Mouse (Mus musculus): Measurements from ENCODE around the gene Rnf4. TPM values are rescaled to one million over a fixed set of nuclear protein-coding genes. Genes with fewer than 3 reads are reported as not detected.

Rnf4 gene
- total and polyA plus RNA-seq, 3 experiments: 150 to 184 TPM; not detected in 1

GRCm38 (mm10) chr5:34370022-34370823 lies 34.1 kb downstream of the Rnf4 start (continued):
- no peak for TF ChIP-seq MAFK (IDR thresholded peaks at IDR 0.05; ENCODE audit: borderline replicate concordance, low read depth, low read length)

GRCm38 (mm10) chr5:34370840-34371239 lies 34.8 kb downstream of the Rnf4 start:
- H3K36me3 ChIP-seq (ENCODE audit: control insufficient read depth in 1 of 2, insufficient read depth in 2 of 2, low read length in 2 of 2): peaks cover 3 to 28% of the 10 kb centered on the region in 2 experiments; a peak in 3 of 4 replicates
- DNase-seq (ENCODE audit: low read depth, low spot score): no peak
- peak overlapping the region; percentile 87 for H3K9ac ChIP-seq (ENCODE audit: control insufficient read depth, low read depth, low read length, poor library complexity, severe bottlenecking)
- H3K4me1 ChIP-seq (ENCODE audit: control insufficient read depth in 1 of 2, insufficient read depth in 2 of 2, low read length in 2 of 2): peaks cover 11 to 17% of the 10 kb centered on the region in 2 experiments
- no peak for TF ChIP-seq RAD21 (IDR thresholded peaks at IDR 0.05; ENCODE audit: low read depth, low read length)
- TF ChIP-seq HCFC1 (IDR thresholded peaks at IDR 0.05; ENCODE audit: low read depth, low read length): 0 out of 2 replicates have a peak, but pooled peaks have one; percentile 11
- no peak for TF ChIP-seq MEF2A (IDR thresholded peaks at IDR 0.05; ENCODE audit: extremely low read depth, insufficient replicate concordance, low read depth, low read length, poor library complexity, severe bottlenecking)
- no peak for TF ChIP-seq USF2 (IDR thresholded peaks at IDR 0.05; ENCODE audit: borderline replicate concordance in 1 of 2, insufficient read depth in 1 of 2, low read depth in 1 of 2, low read length in 2 of 2)
- TF ChIP-seq GABPA (IDR thresholded peaks at IDR 0.05; ENCODE audit: low read depth, low read length): no peak
- TF ChIP-seq MXI1 (IDR thresholded peaks at IDR 0.05; ENCODE audit: low read depth, low read length): 0 out of 2 replicates have a peak, but pooled peaks have one; percentile 3
- TF ChIP-seq SIN3A (IDR thresholded peaks at IDR 0.05; ENCODE audit: low read length): no peak
- TF ChIP-seq MYB (IDR thresholded peaks at IDR 0.05; ENCODE audit: low read depth, low read length): no peak
- TF ChIP-seq CHD1 (IDR thresholded peaks at IDR 0.05; ENCODE audit: low read depth, low read length): no peak
- no peak for TF ChIP-seq POLR2AphosphoS5 (IDR thresholded peaks at IDR 0.05; ENCODE audit: borderline replicate concordance, low read depth, low read length)
- TF ChIP-seq CTCF (IDR thresholded peaks at IDR 0.05 in 2 of 3, conservative IDR thresholded peaks at IDR 0.05 in 1 of 3; ENCODE audit: control insufficient read depth in 1 of 3, insufficient read depth in 1 of 3, low read depth in 2 of 3, low read length in 3 of 3, poor library complexity in 1 of 3, severe bottlenecking in 1 of 3): no peak
- TF ChIP-seq ZKSCAN1 (IDR thresholded peaks at IDR 0.05; ENCODE audit: low read depth, low read length): no peak
- peak; percentile 63 for TF ChIP-seq ZNF384 (IDR thresholded peaks at IDR 0.05; ENCODE audit: low read depth, low read length)
- 0 out of 2 replicates have a peak, but pooled peaks have one; percentile 19 for TF ChIP-seq TBP (IDR thresholded peaks at IDR 0.05; ENCODE audit: low read depth, low read length)
- no peak for TF ChIP-seq MAFK (IDR thresholded peaks at IDR 0.05; ENCODE audit: borderline replicate concordance, low read depth, low read length)
- no peak for TF ChIP-seq E2F4 (IDR thresholded peaks at IDR 0.05; ENCODE audit: borderline replicate concordance, low read depth, low read length)
- no peak for TF ChIP-seq POLR2A (IDR thresholded peaks at IDR 0.05; ENCODE audit: control insufficient read depth in 1 of 2, insufficient read depth in 1 of 2, low read depth in 1 of 2, low read length in 2 of 2, poor library complexity in 1 of 2)
- no peak for TF ChIP-seq MYC (IDR thresholded peaks at IDR 0.05; ENCODE audit: low read depth, low read length)
- no peak for TF ChIP-seq TAL1 (IDR thresholded peaks at IDR 0.05; ENCODE audit: low read length)
- TF ChIP-seq CHD2 (IDR thresholded peaks at IDR 0.05; ENCODE audit: low read length): no peak
- no peak for TF ChIP-seq GATA1 (IDR thresholded peaks at IDR 0.05; ENCODE audit: low read depth, low read length)
- TF ChIP-seq BHLHE40 (IDR thresholded peaks at IDR 0.05; ENCODE audit: borderline replicate concordance, low read depth, low read length): no peak
- TF ChIP-seq NRF1 (IDR thresholded peaks at IDR 0.05; ENCODE audit: insufficient read depth, low read depth, low read length, poor library complexity, severe bottlenecking): no peak
- peak; percentile 38; the same call in 1 of the 2 replicates for TF ChIP-seq UBTF (IDR thresholded peaks at IDR 0.05; ENCODE audit: borderline replicate concordance, insufficient read depth, low read depth, low read length)
- no peak for TF ChIP-seq USF1 (IDR thresholded peaks at IDR 0.05; ENCODE audit: low read depth, low read length)
- no peak for TF ChIP-seq ZC3H11A (IDR thresholded peaks at IDR 0.05; ENCODE audit: low read depth, low read length)
- TF ChIP-seq ELF1 (IDR thresholded peaks at IDR 0.05; ENCODE audit: low read depth, low read length): no peak
- no peak for TF ChIP-seq JUND (IDR thresholded peaks at IDR 0.05; ENCODE audit: low read depth, low read length)
- TF ChIP-seq NELFE (IDR thresholded peaks at IDR 0.05; ENCODE audit: low read depth, low read length): no peak
- TF ChIP-seq KAT2A (conservative IDR thresholded peaks at IDR 0.05; ENCODE audit: low read depth, low read length): no peak
- H3K27ac ChIP-seq (ENCODE audit: control insufficient read depth, low read depth, low read length): peak overlapping the region; percentile 36; the same call in 1 of the 2 replicates
- H3K4me3 ChIP-seq (ENCODE audit: control insufficient read depth in 1 of 2, insufficient read depth in 1 of 2, low read depth in 2 of 2, low read length in 2 of 2): peak overlapping the region; percentile 88 to 98
- H3K27me3 ChIP-seq (ENCODE audit: control insufficient read depth in 1 of 2, insufficient read depth in 2 of 2, low read length in 2 of 2): no peaks in the 10 kb centered on the region
- H3K79me2 ChIP-seq (ENCODE audit: control insufficient read depth, insufficient read depth, low read length, poor library complexity): peaks cover 50% of the 10 kb centered on the region
- H3K9me3 ChIP-seq (replicated peaks; ENCODE audit: insufficient read depth, low read length): no peaks in the 10 kb centered on the region
